Mouse (Mus musculus) kidney, postnatal 10 days (tissue): Measurements from ENCODE around the gene B4galt1.

Source experiments
- DNase-seq: peaks from one replicate; pipeline ENCODE4 v3.0.0; 2021; ENCODE audit warnings: mixed read lengths

Gene B4galt1

GRCm38 (mm10) chr4:40774279-40775259 is 79.2 kb downstream of the B4galt1 start:
- peak; percentile 89 for DNase-seq

DNA sequence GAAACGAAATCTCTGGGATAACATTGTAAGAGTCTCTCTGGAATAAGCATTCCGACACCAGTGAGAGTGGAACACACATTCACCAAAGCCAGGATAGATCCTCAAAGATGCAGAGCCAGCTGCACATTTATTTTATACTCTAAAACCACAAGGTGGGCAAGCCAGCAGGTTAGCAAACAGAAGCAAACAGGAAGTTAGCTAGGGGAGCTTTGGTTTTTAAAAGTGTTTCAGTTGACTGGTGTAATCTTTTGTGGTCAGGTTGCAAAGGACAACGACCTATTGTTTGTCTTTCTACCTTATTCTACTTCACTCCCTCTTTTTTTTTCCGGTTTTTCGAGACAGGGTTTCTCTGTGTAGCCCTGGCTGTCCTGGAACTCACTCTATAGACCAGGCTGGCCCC is 93.9 kb downstream of the B4galt1 start:
- no peak for DNase-seq

DNA sequence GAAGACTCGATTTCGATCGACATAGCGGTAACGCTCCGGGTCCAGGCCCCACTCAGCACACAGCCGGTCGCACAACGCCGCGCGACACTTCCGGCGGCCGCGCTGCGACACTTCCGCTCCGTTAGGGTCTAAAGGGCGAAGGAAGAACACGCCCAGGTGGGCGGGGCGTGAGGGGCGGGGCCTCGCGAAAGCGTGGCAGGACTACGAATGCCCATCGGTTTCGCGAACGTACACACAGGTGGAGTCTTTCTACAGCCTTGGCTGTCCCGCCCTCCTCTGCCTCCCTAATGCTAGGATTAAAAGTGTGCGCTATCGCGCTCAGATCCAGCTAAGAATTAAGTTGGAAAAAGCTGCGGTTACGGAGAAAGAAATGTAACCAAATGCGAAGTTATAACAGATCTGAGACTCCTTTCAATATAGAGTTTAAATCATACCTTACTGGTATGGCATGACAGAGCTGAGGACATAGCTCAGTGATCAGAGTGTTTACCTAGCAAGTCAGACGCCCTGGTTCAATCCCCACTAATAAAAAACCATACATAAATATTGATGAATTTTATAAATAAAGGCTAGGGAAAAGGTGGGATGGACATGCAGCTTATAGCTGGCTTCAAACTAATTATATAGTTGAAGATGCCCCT is 95.9 kb downstream of the B4galt1 start, which contains the start of gene Smu1:
Gene Smu1 (minus strand): TSS at position 144 of the 641 bp plus-strand sequence.
- DNase-seq = peak; percentile 99

DNA sequence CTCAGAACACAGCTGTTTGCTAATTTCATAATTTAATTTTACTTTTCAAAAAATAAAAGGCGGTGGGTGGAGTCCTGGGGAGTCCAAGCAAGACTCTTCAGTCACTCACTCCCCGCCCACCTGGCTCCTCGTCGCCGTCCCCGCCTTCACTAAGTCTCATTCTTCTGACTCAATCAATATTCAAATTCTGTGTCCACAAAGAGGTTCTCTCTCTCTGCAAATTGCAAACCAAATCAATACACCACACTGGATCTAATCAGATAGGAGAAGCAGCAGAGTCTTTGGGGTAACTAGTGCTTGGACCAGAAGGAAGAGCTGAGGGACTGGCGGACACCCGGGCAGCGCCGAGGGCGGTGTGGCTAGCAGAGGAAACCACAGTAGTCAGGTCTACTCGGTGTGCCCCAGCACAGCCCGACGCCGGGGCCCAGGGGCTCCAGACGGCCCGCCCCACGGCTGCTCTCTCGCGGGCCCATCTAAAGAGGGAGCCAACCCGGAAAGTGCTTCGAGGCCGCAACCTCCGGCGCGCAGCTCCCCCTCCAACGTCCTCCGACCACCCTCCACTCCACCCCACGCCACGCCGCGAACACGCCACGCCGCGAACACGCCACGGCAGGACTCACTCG is 96.5 kb downstream of the B4galt1 start:
- DNase-seq = peak; percentile 32
